Mouse (Mus musculus) Muller cell, postnatal 12 days (primary cell): ENCODE data around the gene Foxp1.

ENCODE experiments used
- DNase-seq: peaks from one replicate; pipeline ENCODE4 v3.0.0-alpha.2; 2015; ENCODE audit errors: inconsistent ontology term

Foxp1 gene

DNA sequence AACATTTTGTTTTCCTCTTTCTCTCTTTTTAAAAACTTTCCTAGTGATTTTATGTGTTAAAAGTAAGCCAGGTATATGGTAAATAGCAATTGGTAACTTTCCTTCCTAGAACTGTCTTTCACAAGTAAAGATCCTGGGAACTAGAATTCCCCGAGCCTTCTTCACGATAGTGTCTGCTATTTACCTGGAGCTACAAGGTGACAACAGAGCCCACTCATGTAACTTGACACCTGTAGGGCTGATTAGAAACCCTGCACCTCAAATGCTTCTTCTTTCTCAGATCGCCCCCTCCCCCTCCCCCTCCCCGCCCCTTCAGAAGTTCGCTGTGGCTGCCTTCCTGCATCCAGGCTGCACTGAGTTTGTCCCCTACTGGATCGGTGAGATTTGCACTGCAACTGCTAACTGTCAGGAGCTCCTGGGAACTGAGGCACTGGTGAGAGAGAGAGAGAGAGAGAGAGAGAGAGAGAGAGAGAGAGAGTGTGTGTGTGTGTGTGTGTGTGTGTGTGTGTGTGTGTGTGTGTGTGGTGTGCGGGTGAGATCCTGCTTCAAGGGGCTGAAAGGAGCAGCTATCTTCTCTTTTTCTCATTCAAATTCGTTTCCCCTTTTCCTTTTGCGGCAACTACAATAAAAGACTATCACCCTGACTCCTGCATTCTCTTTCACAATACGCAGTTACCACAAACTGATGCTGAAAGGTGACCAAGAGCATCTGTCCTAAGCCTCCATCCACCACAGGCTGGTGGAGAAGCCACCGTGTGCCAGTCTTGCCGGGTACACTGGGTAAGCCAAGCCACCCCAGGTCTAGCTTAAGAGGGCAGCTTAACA lies 259.2 kb downstream of the Foxp1 start:
- DNase-seq: no peak

DNA sequence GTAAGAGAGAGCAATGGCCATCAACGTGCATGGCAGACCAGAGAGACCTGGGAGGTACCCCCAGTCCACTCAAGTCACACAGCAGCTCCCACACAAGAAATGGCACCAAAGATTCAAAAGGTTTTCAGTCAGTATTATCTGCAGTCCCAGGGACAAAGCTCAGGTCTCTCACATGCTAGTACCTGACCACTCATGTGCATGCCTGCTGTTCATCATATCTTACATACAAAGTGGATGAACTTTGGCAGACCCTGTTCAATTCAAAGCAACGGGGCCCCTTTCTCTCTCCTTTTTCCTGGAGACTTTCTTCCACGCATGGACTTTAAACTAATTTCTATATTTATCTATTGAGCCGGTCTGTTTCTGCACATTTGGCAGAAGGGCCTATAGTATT lies 260.8 kb downstream of the Foxp1 start:
- DNase-seq: no peak

DNA sequence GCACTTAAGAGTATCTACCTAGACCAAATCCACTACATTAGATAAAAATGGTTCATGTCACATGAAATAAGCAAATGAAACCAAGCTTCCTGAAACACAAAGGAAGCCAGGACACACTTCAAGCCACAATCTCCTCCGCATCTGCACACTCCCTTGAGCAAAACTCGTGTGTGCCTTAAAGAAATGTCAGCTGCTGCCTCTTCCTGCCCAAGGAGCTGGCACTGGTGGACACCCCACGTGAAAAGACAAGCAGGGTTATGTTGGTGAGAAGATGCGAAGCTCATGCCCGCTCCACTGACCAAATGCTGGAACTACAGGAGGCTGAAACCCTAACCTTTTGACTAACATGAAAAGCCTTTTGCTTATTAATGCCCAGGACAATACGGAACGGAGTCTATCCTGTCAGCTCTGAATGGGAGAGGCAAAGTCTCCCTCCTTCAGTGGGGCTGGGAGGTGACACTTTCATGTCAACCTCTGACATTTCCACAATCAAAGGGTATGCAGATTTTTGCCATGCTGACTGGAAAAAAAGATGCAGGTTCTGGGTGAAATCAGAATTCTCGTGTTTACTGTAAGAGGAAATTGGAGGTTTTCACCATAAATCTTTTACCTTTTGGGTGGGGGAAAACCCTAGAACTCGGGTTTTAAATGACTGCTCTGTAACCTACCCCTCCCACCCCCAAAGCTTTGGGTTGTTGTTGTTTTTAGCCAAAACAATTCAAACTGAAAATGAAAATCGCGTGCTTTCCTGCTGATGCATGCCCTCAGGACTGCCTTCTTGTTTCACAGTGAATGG lies 261.4 kb downstream of the Foxp1 start:
- DNase-seq: no peak

DNA sequence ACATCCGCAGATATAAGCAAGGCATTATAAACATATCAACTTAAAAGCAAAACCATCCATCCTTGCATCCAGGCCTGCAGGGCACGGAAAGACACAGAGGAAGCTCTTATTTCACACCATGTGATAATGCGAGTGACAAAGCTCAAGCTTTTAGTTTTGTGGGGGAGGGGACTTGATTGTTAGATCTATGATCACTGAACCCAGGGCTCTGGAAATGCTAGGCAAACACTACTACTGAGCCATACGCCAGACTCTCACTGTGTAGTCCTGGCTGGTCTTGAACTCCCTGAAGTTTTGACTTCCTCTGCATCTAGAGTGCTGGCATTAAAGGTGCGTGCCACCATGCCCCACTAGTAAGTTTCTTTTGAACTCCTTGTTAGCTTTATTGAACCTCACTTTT lies 264.2 kb downstream of the Foxp1 start:
- DNase-seq: no peak

GRCm38 (mm10) chr6:99257676-99258075 lies 264.8 kb downstream of the Foxp1 start:
- no peak for DNase-seq

GRCm38 (mm10) chr6:99253331-99253730 lies 269.2 kb downstream of the Foxp1 start:
- DNase-seq: no peak

DNA sequence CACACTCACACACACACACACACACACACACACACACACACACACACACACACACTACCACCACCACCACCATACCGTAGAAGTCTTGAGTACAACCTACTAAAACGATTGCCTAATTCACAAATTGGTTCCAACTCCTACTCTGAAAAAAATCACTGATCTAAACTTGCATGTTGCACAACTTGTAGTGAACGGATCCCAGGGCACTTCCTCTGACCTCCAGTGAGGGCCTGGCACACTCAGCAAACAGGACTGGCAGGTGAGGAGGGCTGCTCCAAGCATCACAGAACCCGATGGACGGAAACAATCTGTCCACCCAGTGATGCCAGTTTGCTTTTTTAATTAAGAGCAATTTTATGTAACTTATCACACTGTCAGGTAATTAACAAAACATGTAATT lies 269.7 kb downstream of the Foxp1 start:
- DNase-seq: no peak

DNA sequence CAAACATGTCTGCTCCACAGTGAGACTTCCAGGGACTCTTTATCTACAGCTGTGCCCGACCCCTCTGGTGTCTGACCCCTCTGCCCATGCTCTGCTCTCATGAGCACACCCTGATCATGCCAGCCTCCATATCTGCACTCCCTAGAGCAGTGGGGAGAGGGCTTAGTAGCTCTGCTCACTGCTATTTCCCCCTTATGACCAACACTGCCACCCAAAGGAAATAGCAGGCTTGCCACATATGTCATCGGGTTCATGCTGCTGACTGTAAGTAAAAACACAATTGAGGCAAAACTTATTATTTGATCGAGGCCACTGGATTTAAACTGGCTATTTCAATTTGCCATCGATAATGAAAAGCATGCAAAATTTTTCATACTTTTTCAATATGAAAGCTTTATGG lies 270.6 kb downstream of the Foxp1 start:
- no peak for DNase-seq

DNA sequence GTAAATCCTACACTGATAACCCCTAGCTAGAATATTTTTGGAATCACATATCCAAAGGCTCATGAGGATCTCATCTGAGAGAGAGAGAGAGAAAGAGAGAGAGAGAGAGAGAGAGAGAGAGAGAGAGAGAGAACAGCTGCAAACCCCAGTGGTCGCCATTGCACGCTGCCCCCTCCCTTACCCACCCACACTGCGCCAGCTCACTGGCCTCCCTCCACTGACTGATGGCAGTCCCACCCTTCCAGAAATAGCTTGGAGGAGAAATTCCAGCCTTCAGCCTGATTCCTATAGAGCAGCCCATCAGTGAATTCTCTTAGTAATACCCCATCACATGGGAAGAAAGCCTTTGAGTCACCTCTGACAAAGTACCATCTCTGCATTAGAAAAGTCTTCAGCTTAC lies 271.3 kb downstream of the Foxp1 start:
- DNase-seq: no peak

GRCm38 (mm10) chr6:99249496-99250030 lies 273.0 kb downstream of the Foxp1 start:
- DNase-seq: no peak

DNA sequence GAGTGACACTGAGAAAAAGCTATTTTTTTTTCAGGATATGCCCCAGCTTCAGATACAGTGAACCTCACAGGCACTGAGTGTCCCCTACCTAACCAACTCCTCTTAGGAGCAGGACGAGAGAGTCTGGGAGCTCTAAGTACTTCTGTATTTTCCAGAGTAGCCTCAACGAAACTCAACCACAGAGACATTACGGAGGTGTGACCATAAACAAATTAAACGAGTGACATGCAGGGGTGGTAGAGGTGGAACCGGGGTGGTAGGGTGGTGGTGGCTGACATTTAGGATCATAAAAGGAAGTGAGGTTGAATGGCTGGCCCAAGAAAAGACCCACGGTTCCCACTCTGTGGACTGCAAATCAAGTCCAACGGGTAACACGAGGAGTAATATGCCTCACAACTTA lies 274.1 kb downstream of the Foxp1 start:
- no peak for DNase-seq

- no peak for DNase-seq
Observed at GRCm38 (mm10) chr6:99241625-99242395, 280.7 kb downstream of the Foxp1 start.

- no peak for DNase-seq
Observed at GRCm38 (mm10) chr6:99240764-99241163, 281.8 kb downstream of the Foxp1 start.

- DNase-seq: no peak
Observed at GRCm38 (mm10) chr6:99235588-99235987, 286.9 kb downstream of the Foxp1 start.

DNA sequence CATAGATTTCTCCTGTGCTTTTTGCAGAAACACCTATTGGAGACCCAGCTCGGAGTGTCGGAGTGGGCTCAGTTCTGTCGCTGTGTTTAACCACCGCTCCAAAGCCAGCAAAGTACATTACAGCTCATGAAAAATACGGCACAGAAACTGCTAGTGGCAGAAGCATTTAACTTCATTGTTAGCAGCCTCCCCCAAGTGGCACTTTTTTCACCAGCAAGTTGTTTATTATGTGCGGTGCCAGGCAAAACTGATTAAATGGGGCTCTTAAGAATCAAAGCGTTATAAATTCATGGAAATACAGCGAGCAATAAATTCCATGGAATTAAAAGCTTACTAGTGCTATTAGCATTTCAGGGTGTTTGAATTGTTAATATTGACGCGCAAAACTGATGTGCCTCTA lies 289.1 kb downstream of the Foxp1 start:
- DNase-seq: no peak

GRCm38 (mm10) chr6:99228336-99228870 lies 294.1 kb downstream of the Foxp1 start:
- DNase-seq: no peak

GRCm38 (mm10) chr6:99221147-99221546 lies 301.4 kb downstream of the Foxp1 start:
- DNase-seq: no peak

- DNase-seq: no peak
Observed at GRCm38 (mm10) chr6:99220472-99220871, 302.0 kb downstream of the Foxp1 start.

DNA sequence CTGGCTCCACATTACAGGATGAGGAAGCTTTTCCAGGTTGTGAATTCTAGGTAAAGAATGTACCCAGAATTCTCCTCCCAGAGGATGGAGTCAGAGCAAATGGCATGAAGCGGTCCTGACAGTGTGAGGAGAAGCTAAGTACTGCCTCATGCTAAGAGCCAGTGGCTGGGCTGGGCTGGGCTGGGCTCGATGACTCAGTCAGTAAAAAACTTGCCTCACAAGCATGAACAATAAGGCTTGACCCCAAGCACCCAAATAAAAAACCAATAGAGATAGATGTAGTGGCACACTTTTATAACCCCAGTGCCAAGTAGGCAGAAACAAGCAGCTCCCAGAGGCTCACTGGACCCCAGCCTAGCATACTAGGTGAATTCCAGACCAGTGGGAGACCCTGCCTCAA lies 304.7 kb downstream of the Foxp1 start:
- peak; percentile 63 for DNase-seq

DNA sequence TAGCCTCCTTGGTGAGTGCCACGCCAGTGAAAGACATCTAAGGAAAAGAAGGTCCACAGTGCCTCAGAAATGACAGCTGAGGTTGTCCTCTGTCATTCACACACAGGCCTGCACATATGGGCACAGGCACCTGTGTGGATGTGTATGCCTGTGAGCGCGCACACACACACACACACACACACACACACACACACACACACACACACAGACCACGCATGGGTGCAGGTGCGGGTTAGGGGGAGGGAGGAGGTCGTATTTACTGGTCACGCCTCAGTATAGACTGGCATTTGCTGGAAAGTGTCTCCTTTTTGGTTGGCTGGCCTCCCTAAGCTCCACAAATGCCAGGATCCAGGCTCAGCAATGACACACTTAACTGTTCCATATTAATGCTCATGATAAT lies 305.4 kb downstream of the Foxp1 start:
- no peak for DNase-seq

DNA sequence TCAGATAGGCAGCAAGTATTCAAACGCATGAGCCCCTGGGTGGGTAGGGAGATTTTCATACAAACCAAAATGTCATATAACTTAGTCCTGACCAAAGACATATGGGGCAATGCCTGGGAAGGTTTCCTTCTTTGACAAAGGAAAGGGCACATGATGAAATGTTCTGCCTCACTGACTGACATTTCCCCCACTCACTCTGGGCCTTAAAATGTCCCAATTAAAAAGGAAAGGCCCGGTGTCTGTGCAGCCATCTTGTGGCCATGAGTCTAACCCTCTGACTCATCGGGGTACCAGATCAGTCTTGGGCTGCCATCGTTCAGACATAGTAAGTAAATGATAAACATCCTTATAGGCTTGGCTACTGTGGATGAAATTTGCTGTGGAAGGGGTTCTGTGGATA lies 310.1 kb downstream of the Foxp1 start:
- no peak for DNase-seq
